Mouse (Mus musculus) WW6 (cell line): ENCODE results near the gene Gm20388.

Experiments used
- DNase-seq: peaks from one replicate; pipeline ENCODE4 v3.0.0-alpha.2; 2013; ENCODE audit warnings: low read depth, low spot score

The Gm20388 gene

GRCm38 (mm10) chr8:124277951-124278910, 4367.6 kb downstream of the Gm20388 start:
- no peak for DNase-seq

DNA sequence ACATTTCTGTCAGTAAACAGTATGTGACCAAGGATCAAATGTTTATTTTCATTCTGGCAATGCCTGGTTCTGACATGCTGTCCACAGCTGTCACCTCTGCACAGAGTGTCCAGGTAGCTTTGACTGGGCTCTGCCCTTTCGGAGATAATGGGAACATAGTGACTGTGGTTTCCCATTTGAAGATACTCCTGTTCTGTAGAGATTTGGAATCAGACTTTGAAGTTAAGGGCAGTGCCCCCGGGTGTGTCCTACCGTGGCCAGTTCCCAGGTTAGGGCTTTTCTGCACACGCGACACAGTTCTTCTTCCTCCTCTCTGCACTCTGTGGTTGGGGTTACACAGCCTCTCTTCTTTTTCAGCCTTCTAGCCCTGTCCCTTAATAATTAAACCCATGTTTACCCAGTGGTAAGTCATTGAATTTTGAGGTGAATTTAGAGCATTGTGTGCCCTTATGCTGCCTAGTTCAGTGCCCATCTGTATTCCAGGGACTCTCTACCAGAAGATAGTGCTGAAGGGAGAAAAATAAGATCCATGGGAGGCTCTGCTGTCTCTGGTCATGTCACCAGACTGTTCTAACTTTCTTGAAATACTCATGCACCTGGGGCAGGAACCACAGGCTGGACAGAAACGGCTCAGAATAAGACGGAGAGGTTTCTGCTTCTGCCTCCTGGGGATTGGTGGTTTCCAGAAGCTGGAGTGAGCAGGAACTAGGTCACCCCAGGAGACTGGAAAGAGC, 4368.5 kb downstream of the Gm20388 start:
- no peak for DNase-seq

GRCm38 (mm10) chr8:124279690-124279985, 4369.0 kb downstream of the Gm20388 start:
- DNase-seq, result no peak

- no peak for DNase-seq
Measured at GRCm38 (mm10) chr8:124281700-124282541, 4371.3 kb downstream of the Gm20388 start.

DNA sequence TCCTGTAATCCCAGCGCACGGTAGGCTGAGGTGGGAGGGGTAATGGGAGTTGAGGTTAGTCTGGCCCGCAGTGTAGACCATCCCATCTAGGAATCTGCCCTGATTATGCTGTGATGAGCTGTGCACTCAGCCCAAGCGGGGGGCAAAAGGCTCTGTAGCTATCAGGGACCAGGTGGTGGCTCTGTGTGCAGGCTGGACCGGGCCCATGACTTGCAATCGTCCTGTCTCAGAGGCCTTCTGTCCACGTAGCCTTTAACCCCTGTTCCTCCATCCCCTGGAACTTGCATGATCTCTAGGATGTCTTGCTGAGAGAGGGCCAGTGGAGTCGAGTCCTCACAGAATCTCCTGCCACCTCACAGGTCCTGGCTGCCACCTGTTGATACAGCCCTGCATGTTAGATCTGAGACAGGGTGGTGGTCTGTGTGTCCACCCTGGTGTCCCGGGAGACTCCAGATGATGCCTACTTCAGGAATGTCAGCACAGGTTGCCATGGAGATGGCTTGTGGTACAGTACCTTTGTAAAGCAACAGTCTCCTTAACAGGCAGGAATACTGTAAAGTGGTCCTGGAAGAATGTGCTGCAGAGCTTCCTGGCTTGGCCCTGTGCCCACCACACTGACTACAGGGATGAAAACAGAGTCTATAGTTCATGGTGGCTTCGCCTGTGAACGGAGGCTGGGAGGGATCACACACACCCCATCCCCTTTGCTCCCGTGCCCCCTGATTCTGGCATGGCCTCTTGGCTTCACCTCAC, 4372.4 kb downstream of the Gm20388 start:
- DNase-seq, result no peak

DNA sequence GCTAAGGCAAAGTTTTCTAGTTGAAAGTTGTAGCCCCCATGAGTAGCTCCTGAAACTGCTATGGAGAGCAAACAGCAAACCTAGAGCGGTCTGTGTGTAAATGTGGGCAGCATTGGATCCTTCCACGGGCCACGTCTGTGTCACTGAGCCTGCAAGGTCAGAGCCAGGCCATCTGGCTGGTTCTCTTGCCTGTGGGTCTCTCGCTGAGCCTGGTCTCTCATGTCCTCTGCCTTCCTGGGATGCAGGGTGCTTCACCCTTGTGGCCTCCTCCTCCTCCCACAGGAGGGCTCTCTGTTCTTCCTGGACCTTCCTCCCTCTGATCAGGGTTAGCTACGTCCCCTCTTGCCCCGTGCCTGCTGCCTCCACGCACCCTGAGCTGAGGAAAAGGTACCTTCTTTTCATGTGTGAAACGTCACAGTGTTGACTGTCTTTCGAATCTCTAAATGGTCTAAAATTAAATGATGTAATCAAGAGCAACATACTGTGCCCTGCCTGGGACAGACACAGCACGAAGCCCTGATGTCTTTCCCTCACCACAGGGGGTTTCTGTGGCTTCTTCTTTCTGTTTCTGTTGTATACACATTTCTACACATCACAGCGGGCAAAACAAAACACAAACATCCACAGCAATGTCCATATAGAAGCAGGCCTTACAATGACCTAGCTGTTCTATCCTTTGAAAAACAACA, 4373.1 kb downstream of the Gm20388 start:
- DNase-seq, result no peak

- no peak for DNase-seq
Measured at GRCm38 (mm10) chr8:124284333-124284711, 4373.7 kb downstream of the Gm20388 start.

DNA sequence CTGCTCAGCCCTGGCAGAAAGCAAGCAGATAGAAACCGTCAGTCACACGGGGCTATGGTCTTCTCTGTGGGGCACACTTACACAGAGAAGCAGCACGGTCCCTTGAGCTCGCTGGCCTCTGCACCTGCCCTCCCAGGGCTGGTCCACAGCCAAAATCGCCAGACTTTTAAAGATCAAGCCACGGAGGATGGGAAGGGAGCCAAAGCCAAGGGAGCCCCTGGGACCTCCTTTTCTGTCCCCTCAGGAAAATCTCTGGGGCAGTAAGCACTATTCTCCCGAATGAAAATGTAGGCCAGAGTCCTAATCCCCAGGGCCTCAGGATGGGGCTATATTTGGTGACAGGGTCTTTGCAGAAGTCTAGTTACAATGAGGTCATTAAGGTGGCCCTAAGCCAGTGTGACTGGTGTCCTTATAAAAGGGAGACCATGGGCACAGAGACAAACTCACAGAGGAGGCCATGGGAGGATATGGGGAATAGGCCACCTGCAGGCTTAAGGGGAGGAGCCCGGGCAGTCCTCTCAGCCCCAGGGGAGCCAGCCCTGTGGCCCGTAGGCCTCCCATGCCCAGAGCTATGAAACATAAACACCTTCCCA, 4374.4 kb downstream of the Gm20388 start:
- DNase-seq, result no peak

DNA sequence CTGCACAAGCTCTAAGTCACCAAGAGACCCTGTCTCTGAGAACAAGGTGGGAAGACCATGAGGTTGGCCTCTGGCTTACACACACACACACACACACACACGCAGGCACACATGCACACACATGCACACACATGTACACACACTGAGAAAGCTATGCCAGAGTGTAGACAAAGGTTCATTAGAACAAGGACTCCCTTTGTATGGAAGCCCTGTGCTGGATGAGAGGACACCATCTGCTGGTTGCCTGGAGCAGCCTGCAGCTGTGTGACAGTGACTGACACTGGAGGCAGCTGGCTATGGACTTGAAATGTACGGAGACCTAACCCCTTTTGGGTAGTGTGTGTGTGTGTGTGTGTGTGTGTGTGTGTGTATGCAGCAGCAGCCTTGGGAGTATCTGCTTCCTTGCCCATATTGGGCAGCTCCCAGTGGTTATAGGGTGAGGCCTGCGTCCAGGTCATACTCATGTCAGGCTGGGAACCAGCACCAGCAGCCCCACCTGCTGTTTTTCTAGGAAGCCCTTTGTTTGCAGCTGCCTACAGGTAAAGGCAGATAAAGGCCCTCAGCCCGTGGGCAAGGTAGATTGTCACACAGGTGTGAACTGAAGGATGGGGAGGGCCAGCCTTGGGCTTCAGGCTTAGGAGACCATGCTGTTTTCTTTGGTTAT, 4376.0 kb downstream of the Gm20388 start:
- DNase-seq, result no peak

- DNase-seq, result no peak
Measured at GRCm38 (mm10) chr8:124288215-124288864, 4377.7 kb downstream of the Gm20388 start.

DNA sequence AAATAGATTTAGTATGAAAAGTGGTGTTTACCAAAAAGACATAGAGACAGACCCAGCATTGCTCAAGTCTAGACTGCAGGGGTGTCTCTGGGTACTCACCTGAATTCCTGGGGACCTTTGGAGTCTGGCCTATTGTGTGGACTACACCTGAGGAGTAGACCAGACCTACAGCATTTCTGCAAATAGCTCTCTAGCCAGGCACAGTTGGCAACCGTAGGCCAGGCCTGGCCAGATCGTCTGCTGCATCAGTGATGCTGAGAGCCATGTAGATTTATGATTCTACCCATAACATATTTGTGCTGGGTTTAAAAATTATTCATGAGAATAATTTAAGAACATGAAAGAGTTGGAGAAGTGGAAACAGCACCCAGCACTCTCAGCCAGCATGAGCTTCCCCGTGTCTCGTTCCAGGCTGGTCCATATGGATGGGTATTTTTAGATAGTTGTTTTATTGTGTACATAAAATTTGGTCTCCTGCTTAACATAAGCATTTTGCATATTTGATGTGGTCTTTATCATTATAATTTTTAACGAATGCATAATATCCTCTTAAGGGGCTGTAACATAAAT, 4378.9 kb downstream of the Gm20388 start:
- no peak for DNase-seq

DNA sequence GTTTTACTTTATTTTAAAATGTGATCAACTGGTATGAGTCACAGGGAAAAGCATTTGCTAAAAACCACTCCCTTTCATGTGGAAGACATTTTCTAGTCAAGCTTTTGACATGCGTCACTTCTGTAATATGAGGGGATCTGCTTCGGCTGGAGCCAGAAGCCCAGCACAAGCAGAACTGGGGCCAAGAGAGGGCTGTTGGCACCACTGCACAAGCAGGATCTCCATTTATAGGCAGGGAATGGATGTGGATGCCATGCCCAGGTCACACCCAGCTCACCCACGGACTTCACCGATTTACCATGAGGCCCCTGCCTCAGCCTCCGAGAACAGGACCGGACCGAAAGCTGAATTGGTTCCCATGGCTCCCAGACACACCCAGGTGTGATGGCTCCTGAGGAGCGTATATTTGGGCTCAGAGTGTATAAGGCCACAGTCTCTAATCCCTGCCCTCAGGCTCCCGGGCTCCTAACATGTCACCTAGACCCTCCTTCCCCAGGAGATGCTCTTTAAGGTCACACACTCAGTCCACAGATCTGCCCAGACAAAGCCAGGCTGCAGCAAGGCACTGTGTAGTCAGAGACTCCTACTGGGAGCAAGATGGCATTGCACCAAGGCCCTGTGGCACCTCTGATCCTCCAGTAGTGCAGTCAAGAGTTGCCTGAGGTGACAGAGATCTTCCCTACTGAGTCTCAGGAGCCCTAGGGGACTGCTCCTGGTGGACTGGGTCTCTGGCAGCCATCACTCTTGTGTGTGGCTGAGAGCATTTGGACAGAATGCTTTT, 4380.5 kb downstream of the Gm20388 start:
- no peak for DNase-seq

DNA sequence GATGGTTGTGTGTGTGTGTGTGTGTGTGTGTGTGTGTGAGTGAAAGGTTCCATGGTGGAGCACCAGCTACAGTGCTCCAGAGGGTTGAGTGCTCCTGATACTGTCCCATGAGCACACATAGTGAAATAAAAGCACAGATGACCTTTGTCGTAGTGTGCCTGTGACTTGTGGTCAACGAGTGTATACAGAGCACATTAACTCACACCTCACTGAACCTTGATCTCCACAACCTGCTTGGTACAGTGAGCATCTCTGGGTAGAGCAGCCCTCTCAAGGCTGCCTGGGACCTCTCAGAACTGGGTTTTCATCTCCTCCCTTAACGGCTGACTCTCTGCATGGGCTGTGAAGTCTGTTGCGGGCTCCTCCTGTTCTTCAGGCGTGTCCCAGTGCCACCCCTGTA, 4381.1 kb downstream of the Gm20388 start:
- no peak for DNase-seq

DNA sequence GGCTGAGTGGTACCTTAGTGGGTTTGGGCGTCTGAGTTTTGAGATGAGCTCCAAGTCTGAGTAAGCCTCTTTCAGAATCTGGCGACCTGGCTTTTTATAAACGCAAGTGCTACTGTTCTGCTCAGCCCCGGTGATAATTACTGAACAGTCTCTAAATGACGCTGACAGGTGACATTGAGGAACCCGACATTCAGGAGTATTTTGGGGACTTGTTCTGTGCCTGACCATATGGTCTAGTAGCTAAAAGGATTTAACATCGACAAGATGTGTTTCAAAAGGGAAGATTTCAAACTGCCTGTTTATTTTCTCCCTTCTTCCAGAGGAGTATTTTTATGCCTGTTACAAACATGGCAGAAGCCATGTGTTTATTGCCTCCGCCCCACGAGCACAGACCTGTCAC, 4382.3 kb downstream of the Gm20388 start:
- no peak for DNase-seq

DNA sequence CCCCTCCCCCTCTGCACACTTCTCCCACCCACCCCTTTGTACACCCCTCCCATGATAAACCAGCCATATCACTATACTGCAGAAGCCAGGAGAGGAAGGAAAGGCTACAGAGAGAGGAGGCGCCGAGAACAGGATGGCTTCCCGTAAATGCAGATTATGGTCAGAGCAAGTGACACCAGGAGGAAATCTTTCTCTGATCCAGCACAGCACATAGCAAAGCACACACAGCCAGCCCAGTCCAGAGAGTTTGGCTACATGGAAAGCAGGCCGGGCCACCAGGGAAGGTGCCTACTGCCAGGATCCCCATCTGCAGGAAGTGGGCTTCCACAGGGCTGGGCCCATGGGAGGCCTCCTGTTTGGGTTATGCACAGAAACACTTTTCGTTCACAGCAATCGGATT, 4383.8 kb downstream of the Gm20388 start:
- DNase-seq, result no peak

DNA sequence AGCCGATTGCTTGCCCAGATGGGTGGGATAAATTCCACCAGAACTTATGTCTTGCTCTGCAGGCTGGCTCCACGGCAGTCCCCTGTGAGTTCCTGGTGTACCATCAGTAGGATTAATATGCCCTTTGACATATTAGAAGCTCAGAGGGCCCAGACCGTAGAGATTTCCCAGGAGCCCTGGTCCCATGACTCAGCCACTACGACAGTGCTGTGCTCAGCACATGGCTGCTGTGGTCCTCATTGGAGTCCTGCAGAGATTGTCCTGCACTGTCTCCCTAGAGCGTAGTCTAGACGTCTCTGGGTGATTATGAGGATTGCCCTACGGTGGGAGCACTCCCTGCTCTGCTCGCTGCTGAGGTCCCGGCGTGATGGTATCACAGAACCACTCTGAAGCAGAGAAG, 4384.3 kb downstream of the Gm20388 start:
- DNase-seq, result no peak

DNA sequence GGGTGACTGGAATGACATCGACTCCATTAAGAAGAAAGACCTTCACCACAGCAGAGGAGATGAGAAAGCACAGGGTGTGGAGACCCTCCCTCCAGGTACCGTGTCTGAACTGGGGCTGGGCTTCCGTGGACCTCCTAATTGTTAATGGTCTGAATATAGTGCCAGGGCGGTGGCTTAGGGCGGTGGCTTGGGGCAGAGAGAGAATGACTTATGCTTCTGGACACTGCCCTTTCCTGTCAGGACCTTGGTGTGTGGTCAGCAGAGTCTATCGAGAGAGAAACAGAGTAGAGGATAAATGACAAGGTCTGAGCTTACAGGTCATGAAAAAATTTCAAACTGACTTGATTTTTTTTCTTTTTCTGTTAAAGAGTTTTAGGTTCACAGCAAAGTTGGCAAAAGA, 4384.7 kb downstream of the Gm20388 start:
- no peak for DNase-seq

DNA sequence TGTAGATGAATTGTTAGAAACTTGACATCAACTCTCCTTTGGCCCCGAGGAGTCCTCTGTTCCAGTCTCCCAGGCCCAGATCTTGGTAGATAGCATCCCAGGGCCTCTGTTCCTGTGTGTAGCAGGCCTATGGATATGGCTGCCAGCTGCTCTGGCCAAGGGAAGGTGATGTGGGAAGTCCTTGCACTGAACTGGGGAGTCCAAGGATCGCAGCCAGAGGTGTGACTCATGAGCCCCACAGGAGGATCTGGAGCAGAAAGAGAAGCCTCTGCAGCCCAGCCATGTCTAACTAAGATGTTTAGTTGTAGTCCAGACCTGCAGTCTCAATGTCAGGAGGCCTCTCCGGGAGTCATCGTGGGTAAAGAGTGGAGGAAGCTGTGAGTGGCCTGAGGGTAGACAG, 4390.9 kb downstream of the Gm20388 start:
- no peak for DNase-seq
